Mouse (Mus musculus) heart, adult 2 months (tissue): Measurements from ENCODE around the gene F10.

Experiments used
- CTCF ChIP-seq: fragments of 200-600 bp; IDR thresholded peaks from 2 replicates; pipeline ENCODE4 v1.8.1; 2022; ENCODE audit warnings: antibody characterized with exemption, mild to moderate bottlenecking, moderate library complexity
- POLR2A ChIP-seq: fragments of 200-500 bp; IDR thresholded peaks from 2 replicates; pipeline ENCODE4 v1.6.1; 2011; ENCODE audit warnings: mild to moderate bottlenecking, low read depth, low read length, control low read depth; ENCODE audit not compliant: insufficient read depth

- no peak for TF ChIP-seq CTCF
- no peak for TF ChIP-seq POLR2A
These were observed 36.1 kb downstream of the F10 start for GRCm38 (mm10) chr8:13073255-13073654.
